Mouse (Mus musculus) intestine, postnatal 0 days (tissue): ENCODE measurements around the gene Degs1. TPM values are rescaled to one million over a fixed set of nuclear protein-coding genes. Genes with fewer than 3 reads are reported as not detected.
A peak's percentile ranks its signal among the peaks of the same experiment; 100 is the strongest.

Experiments used
- ATAC-seq: fragments of 200-750 bp; cut with Nextera tagmentation; 2 replicates; pipeline ENCODE4 v1.8.0; 2017; ENCODE audit warnings: mild to moderate bottlenecking, moderate TSS enrichment, moderate library complexity
- H3K27ac ChIP-seq: fragments of 300-500 bp; sonication (generic); 2 replicates; pipeline ENCODE4 v1.5.1; 2014; ENCODE audit warnings: mild to moderate bottlenecking, low read depth, low read length, moderate library complexity
- H3K27me3 ChIP-seq: fragments of 300-500 bp; sonication (generic); replicated peaks from 2 replicates; pipeline ENCODE4 v1.6.1; 2014; ENCODE audit warnings: low read length, mixed read lengths; ENCODE audit not compliant: control insufficient read depth, insufficient read depth
- H3K36me3 ChIP-seq: fragments of 300-500 bp; sonication (generic); 2 replicates; pipeline ENCODE4 v1.6.1; 2014; ENCODE audit warnings: mild to moderate bottlenecking, moderate library complexity; ENCODE audit not compliant: control insufficient read depth, insufficient read depth
- H3K4me1 ChIP-seq: fragments of 300-500 bp; sonication (generic); replicated peaks from 2 replicates; pipeline ENCODE4 v1.6.1; 2014; ENCODE audit warnings: antibody characterized with exemption, low read length, mixed read lengths; ENCODE audit not compliant: control insufficient read depth, insufficient read depth
- H3K4me2 ChIP-seq: fragments of 300-500 bp; sonication (generic); replicated peaks from 2 replicates; pipeline ENCODE4 v1.6.1; 2014; ENCODE audit warnings: low read depth, mild to moderate bottlenecking, moderate library complexity
- H3K4me3 ChIP-seq: fragments of 300-500 bp; sonication (generic); 2 replicates; pipeline ENCODE4 v1.5.1; 2014; ENCODE audit warnings: low read depth, low read length
- H3K9ac ChIP-seq: fragments of 300-500 bp; sonication (generic); 2 replicates; pipeline ENCODE4 v1.6.1; 2014; ENCODE audit warnings: mild to moderate bottlenecking, low read depth, low read length
- H3K9me3 ChIP-seq: fragments of 300-500 bp; sonication (generic); 2 replicates; pipeline ENCODE4 v1.6.1; 2016; ENCODE audit warnings: mixed run types; ENCODE audit not compliant: control insufficient read depth
- CTCF ChIP-seq: sonication (generic); IDR thresholded peaks from 2 replicates; pipeline ENCODE4 v1.5.1; 2016; ENCODE audit warnings: low read depth, mild to moderate bottlenecking, control low read depth, antibody characterized with exemption, moderate library complexity
- WGBS: fragments of 180-500 bp; shearing (Covaris S2); extraction: QIAGEN DNeasy Blood & Tissue Kit; methylation state at CpG from one replicate; pipeline ENCODE4 v1.1.7; 2014; 5-methylcytosine and 5-hydroxymethylcytosine counted together
- polyA plus RNA-seq: library from polyadenylated mRNA; unstranded; fragments of >200 nt; fragmentation: Nextera tagmentation; extraction: Ambion mirVana; gene quantifications from 2 replicates; pipeline ENCODE4 v1.2.1, GENCODE M21; 2015

The Degs1 gene
- polyA plus RNA-seq, 1 experiment from 2014 or later: 98.2 TPM

DNA sequence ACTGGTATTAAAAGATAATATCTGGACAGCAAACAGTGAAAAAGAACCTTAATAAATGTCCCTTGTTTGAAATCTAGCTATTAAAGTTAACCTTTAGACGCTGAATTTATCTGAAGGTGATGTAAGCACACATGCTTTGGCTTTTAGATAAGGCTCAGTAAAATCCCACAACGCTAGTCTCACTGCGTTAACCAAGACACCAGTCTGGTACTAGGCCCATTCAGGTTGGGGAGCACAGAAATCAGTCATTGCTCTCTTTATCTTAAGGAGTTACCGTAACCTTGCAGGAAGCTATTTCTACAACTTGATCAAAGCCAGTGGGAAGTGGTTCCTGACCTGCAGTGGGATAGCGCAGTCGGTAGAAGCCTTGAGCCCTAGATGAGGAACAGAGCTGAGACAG is 7.5 kb downstream of the Degs1 start:
- Histone ChIP-seq H3K4me3 (no peak overlapping the region), H3K27ac (no peak overlapping the region), H3K36me3 (peaks cover 36% of the 10 kb centered on the region), H3K27me3 (no peaks in the 10 kb centered on the region), H3K4me1 (no peaks in the 10 kb centered on the region), H3K9ac (no peak overlapping the region), H3K4me2 (no peak overlapping the region), H3K9me3 (no peaks in the 10 kb centered on the region)
- no peak for TF ChIP-seq CTCF
- peak; percentile 50; the same call in 1 of the 2 replicates for ATAC-seq
- WGBS: 42% methylated on average over 6 of the region's 6 CpGs

DNA sequence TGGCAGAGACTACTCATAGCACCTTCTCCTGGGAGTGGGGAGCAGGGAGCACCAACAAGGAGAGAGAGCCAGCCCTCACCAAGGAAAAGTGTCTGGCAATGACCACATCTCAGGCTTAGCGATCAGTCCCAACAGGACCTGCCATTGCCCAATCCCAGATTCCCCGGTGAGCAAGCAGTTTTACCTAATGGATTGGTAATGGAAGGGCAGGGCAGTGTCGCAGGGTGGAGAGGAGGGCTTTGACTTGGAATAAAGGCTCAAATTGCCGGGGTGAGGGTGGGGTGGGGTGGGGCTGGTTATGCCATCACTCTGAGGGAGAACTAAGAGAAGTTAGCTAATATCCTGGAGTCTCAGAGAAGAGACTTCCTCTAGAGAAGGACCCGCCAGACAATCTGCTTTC is 11.0 kb downstream of the Degs1 start:
- Histone ChIP-seq H3K36me3 (peaks cover 9% of the 10 kb centered on the region), H3K4me1 (no peaks in the 10 kb centered on the region), H3K9me3 (no peaks in the 10 kb centered on the region), H3K27ac (no peak overlapping the region), H3K9ac (no peak overlapping the region), H3K4me3 (no peak overlapping the region), H3K27me3 (no peaks in the 10 kb centered on the region), H3K4me2 (no peak overlapping the region)
- ATAC-seq: no peak
- TF ChIP-seq CTCF: no peak
- 57% methylated on average over 5 of the region's 5 CpGs for WGBS

DNA sequence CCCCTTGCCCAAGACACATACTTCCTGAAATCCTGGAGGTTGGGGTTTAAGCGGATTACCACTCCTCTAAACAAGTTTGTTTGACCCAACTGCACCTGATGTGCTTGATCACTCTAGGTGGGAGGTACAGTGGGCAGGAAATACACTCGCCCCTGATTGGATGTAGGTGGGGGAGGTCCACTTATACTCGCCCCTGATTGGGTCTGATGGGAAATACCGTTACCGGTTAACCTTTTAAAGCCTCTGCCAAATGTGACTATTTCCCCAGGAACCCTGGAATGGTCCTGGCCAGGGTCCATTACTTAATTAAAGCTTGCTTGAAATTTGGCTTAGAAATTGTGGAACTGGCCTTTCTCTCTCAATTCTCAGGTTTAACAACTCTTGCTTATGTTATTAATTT is 11.5 kb downstream of the Degs1 start:
- WGBS: 87% methylated on average over 5 of the region's 5 CpGs
- Histone ChIP-seq H3K27me3 (no peaks in the 10 kb centered on the region), H3K4me2 (no peak overlapping the region), H3K9me3 (no peaks in the 10 kb centered on the region), H3K4me1 (no peaks in the 10 kb centered on the region), H3K27ac (no peak overlapping the region), H3K36me3 (0 out of 2 replicates have a peak, but pooled peaks cover 5% of the 10 kb centered on the region), H3K4me3 (no peak overlapping the region), H3K9ac (no peak overlapping the region)
- no peak for ATAC-seq
- TF ChIP-seq CTCF: no peak

DNA sequence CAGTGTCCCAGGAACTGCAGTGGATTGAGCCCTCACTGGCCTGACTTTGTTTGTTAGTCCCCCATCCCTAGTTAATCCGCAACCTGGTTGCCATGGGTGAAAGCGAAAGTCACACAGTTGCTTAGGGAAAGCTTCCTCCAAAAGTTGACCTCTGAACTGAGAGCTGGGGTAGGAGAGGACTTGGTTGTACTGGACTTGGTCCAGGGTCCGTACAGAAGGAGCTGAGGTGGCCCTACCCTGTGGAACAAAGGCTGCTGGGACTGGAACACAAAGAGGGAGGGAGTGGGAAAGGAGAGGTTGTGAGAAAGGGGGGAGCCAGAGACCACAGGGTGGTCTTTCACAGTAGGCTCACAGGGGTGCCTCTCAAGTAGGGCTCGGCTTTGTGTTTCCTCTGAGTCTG is 14.3 kb downstream of the Degs1 start:
- Histone ChIP-seq H3K9me3 (no peaks in the 10 kb centered on the region), H3K4me3 (no peak overlapping the region), H3K9ac (no peak overlapping the region), H3K4me1 (no peaks in the 10 kb centered on the region), H3K27ac (no peak overlapping the region), H3K27me3 (no peaks in the 10 kb centered on the region), H3K4me2 (no peak overlapping the region; the same call in 1 of the 2 replicates), H3K36me3 (0 out of 2 replicates have a peak, but pooled peaks cover 5% of the 10 kb centered on the region)
- ATAC-seq: peak; percentile 92
- TF ChIP-seq CTCF: no peak
- WGBS: 35% methylated on average over 4 of the region's 4 CpGs

- TF ChIP-seq CTCF: no peak
- no peaks in the 10 kb centered on the region for H3K9me3 ChIP-seq
- H3K27ac ChIP-seq: no peak overlapping the region
- no peaks in the 10 kb centered on the region for H3K4me1 ChIP-seq
- 65% methylated on average over 10 of the region's 11 CpGs for WGBS
- H3K4me2 ChIP-seq: no peak overlapping the region
- H3K36me3 ChIP-seq: no peaks in the 10 kb centered on the region
- no peak for ATAC-seq
- no peak overlapping the region for H3K4me3 ChIP-seq
- H3K9ac ChIP-seq: no peak overlapping the region
- H3K27me3 ChIP-seq: no peaks in the 10 kb centered on the region
Measured at GRCm38 (mm10) chr1:182266028-182266525, 16.5 kb downstream of the Degs1 start.

DNA sequence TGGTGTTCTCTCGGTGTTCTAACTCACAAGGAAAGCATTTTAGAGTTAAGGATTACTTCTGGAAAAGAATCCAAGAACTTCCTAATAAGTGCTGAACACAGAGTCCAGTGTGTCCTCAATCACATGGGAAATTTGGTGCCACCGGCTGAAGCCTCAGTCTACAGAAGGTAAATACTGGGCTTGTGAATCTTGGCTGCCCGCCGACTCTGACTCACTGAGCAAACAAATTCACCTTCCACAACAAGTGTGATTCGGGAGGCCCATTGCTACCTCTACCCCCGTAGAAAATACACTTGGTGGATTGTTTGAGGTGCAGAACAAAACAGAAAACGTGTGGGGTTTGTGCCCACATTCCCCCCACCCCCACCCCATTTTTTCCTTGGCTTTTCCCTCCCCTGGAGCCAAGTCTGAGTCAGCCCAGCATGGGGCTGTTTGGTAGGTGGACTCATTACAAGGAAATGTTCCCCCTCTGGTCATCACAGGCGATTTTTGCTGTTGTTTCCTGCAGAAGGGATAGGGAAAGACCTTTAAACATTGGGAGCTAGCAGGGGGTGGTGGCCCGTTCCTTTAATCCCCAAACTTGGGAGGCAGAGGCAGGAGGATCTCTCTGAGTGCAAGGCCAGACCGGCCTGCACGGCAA is 26.4 kb downstream of the Degs1 start:
- no peak overlapping the region for H3K4me3 ChIP-seq
- H3K9ac ChIP-seq: no peak overlapping the region
- no peak overlapping the region for H3K4me2 ChIP-seq
- H3K27me3 ChIP-seq: no peaks in the 10 kb centered on the region
- H3K4me1 ChIP-seq: no peaks in the 10 kb centered on the region; the same call in 1 of the 2 replicates
- H3K27ac ChIP-seq: peak overlapping the region; percentile 28; the same call in 1 of the 2 replicates
- peak; percentile 88 for ATAC-seq
- WGBS: 51% methylated on average over 11 of the region's 11 CpGs
- H3K36me3 ChIP-seq: no peaks in the 10 kb centered on the region
- no peaks in the 10 kb centered on the region for H3K9me3 ChIP-seq
- no peak for TF ChIP-seq CTCF
